Mouse (Mus musculus) megakaryocyte progenitor cell, adult 5-6 weeks (primary cell): ENCODE measurements around the gene Xpo5. TPM values are rescaled to one million over a fixed set of nuclear protein-coding genes. Genes with fewer than 3 reads are reported as not detected.

Experiments
- ATAC-seq: replicated peaks from 2 replicates; pipeline ENCODE4 v1.8.0; 2016; ENCODE audit warnings: mild to moderate bottlenecking, moderate TSS enrichment, inconsistent platforms; ENCODE audit not compliant: poor library complexity
- total RNA-seq, 2 experiments: library from RNA; stranded (forward) in 1 of 2; stranded (reverse) in 1 of 2; fragments of 157-497, 149-512 nt in 1 of 2; fragments of 200-1000 nt in 1 of 2; gene quantifications; 2 replicates each; pipeline versions ENCODE4 v1.2.3 to v1.2.4; 2015 to 2017

The Xpo5 gene
- total RNA-seq, 2 experiments from 2014 or later, result 55.9 to 70.3 TPM

GRCm38 (mm10) chr17:46282483-46283123 is 80.0 kb downstream of the Xpo5 start, which contains the start of gene Tjap1:
TSS of gene Tjap1 (minus strand) at chr17:46283026.
- ATAC-seq, result peak; percentile 95

GRCm38 (mm10) chr17:46283140-46283539 is 80.6 kb downstream of the Xpo5 start:
- ATAC-seq, result no peak

- ATAC-seq, result no peak
Measured at GRCm38 (mm10) chr17:46283911-46284310, 81.3 kb downstream of the Xpo5 start.

- ATAC-seq, result no peak
Measured at GRCm38 (mm10) chr17:46284653-46285052, 82.1 kb downstream of the Xpo5 start.

GRCm38 (mm10) chr17:46285407-46285806 is 82.8 kb downstream of the Xpo5 start:
- no peak for ATAC-seq

- ATAC-seq, result no peak
Measured at GRCm38 (mm10) chr17:46287678-46288095, 85.1 kb downstream of the Xpo5 start.

Other genes with a start within 250 kb of the Xpo5 start
- 32.8 and 38.3 TPM in 2 replicates for gene Vegfa, start 170.4 kb upstream of the Xpo5 start, total RNA-seq (2015)
- gene Vegfa, start 170.4 kb upstream of the Xpo5 start, total RNA-seq (2017), result 47.8 and 54.2 TPM in 2 replicates
- 50.5 and 56.3 TPM in 2 replicates for gene Mrps18a, start 91.8 kb upstream of the Xpo5 start, total RNA-seq (2015)
- gene Mrps18a, start 91.8 kb upstream of the Xpo5 start, total RNA-seq (2017), result 55.4 and 59.2 TPM in 2 replicates
- gene Rsph9, start 58.6 kb upstream of the Xpo5 start, total RNA-seq (2015), result 1.4 TPM in 1 of 2 replicates, not detected in the other
- gene Rsph9, start 58.6 kb upstream of the Xpo5 start, total RNA-seq (2017), result 1.4 TPM in 1 of 2 replicates, not detected in the other
- 14.8 and 19.7 TPM in 2 replicates for gene Mad2l1bp, start 49.2 kb upstream of the Xpo5 start, total RNA-seq (2015)
- gene Mad2l1bp, start 49.2 kb upstream of the Xpo5 start, total RNA-seq (2017), result 4.8 and 6.5 TPM in 2 replicates
- gene Gtpbp2, start 41.8 kb upstream of the Xpo5 start, total RNA-seq (2015), result 17.4 and 22.2 TPM in 2 replicates
- gene Gtpbp2, start 41.8 kb upstream of the Xpo5 start, total RNA-seq (2017), result 30.7 and 33.2 TPM in 2 replicates
- 11.4 and 17.7 TPM in 2 replicates for gene Polh, start 137 bp upstream of the Xpo5 start, total RNA-seq (2015)
- 20.4 and 26.9 TPM in 2 replicates for gene Polh, start 137 bp upstream of the Xpo5 start, total RNA-seq (2017)
- 58.7 and 59.9 TPM in 2 replicates for gene Polr1c, start 45.3 kb downstream of the Xpo5 start, total RNA-seq (2015)
- gene Polr1c, start 45.3 kb downstream of the Xpo5 start, total RNA-seq (2017), result 55.5 and 60.8 TPM in 2 replicates
- gene Yipf3, start 45.3 kb downstream of the Xpo5 start, total RNA-seq (2015), result 31.0 and 35.9 TPM in 2 replicates
- gene Yipf3, start 45.3 kb downstream of the Xpo5 start, total RNA-seq (2017), result 28.2 and 30.8 TPM in 2 replicates
- 0.32 and 0.42 TPM in 2 replicates for gene Lrrc73, start 50.7 kb downstream of the Xpo5 start, total RNA-seq (2015)
- not detected in 2 replicates for gene Lrrc73, start 50.7 kb downstream of the Xpo5 start, total RNA-seq (2017)
- gene Tjap1, start 80.2 kb downstream of the Xpo5 start, total RNA-seq (2015), result 6.4 and 7.0 TPM in 2 replicates
- 8.0 and 12.9 TPM in 2 replicates for gene Tjap1, start 80.2 kb downstream of the Xpo5 start, total RNA-seq (2017)
- not detected in 2 replicates for gene Dlk2, start 94.6 kb downstream of the Xpo5 start, total RNA-seq (2015)
- not detected in 2 replicates for gene Dlk2, start 94.6 kb downstream of the Xpo5 start, total RNA-seq (2017)
- 0.93 and 1.2 TPM in 2 replicates for gene Abcc10, start 125.6 kb downstream of the Xpo5 start, total RNA-seq (2015)
- gene Abcc10, start 125.6 kb downstream of the Xpo5 start, total RNA-seq (2017), result 4.1 and 4.2 TPM in 2 replicates
- gene Zfp318, start 180.9 kb downstream of the Xpo5 start, total RNA-seq (2015), result 9.3 and 16.6 TPM in 2 replicates
- 13.1 and 15.7 TPM in 2 replicates for gene Zfp318, start 180.9 kb downstream of the Xpo5 start, total RNA-seq (2017)
- not detected in 2 replicates for gene Crip3, start 226.1 kb downstream of the Xpo5 start, total RNA-seq (2015)
- gene Crip3, start 226.1 kb downstream of the Xpo5 start, total RNA-seq (2017), result not detected in 2 replicates
- not detected in 2 replicates for gene Slc22a7, start 235.7 kb downstream of the Xpo5 start, total RNA-seq (2015)
- gene Slc22a7, start 235.7 kb downstream of the Xpo5 start, total RNA-seq (2017), result not detected in 2 replicates